Mouse (Mus musculus) ES-CJ7 (cell line): ENCODE measurements around the gene Scgb1b29.
"Not testable (repeated sequence)": the region's sequence is repeated elsewhere in the genome, so short reads cannot be mapped to it uniquely, and the experiment has no call there.

ENCODE experiments used
- DNase-seq: peaks from one replicate; pipeline ENCODE4 v3.0.0; 2011; ENCODE audit warnings: low read depth, low spot score

Gene Scgb1b29

DNA sequence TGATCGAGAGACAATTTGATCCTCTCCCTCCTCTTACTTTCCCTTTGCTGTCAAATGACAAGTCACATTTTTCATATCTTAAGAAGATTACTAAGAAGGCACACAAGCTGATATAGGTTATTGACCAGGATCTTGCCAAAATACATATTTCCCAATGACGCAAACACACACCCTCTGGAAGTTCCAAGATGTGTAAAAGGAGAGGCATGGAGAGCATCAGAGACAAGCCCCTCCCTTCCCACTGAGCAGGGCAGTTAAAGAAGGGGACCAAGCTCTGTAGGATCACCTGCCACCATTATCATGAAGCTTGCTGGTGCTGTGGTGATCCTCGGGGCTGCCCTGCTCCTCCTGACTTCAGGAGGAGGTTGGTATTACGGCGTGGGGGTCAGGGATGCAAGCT is at the start of gene Scgb1b29:
TSS of gene Scgb1b29 (plus strand) at position 301 of the 400 bp plus-strand sequence.
- DNase-seq, result not testable (repeated sequence)

GRCm38 (mm10) chr7:32428636-32429035 is 12.7 kb upstream of the Scgb1b29 start:
- DNase-seq, result not testable (repeated sequence)
